Mouse (Mus musculus) frontal cortex, adult 2 months (tissue): ENCODE measurements around the gene Fhl1. TPM values are rescaled to one million over a fixed set of nuclear protein-coding genes. Genes with fewer than 3 reads are reported as not detected.

ENCODE experiments used
- DNase-seq, 2 experiments: peaks; one replicate each; pipeline ENCODE4 v3.0.0; 2022; ENCODE audit warnings: low spot score in 1 of 2; ENCODE audit errors: extremely low spot score in 1 of 2
- polyA plus RNA-seq: library from polyadenylated mRNA; depleted of rRNA; stranded (reverse); fragments of >200 nt; gene quantifications from 2 replicates; pipeline ENCODE4 v1.2.3, GENCODE M21; 2012

The Fhl1 gene
- polyA plus RNA-seq, 1 experiment, result 284 TPM

GRCm38 (mm10) chrX:56751536-56751935, 19.9 kb downstream of the Fhl1 start:
- no peak for DNase-seq

- no peak for DNase-seq
Measured at GRCm38 (mm10) chrX:56752144-56752543, 20.6 kb downstream of the Fhl1 start.

- DNase-seq, result peak in 1 of 2 experiments; percentile 32
Measured at GRCm38 (mm10) chrX:56753317-56754289, 22.0 kb downstream of the Fhl1 start.

- DNase-seq, result peak in 1 of 2 experiments; percentile 26
Measured at GRCm38 (mm10) chrX:56755646-56756045, 24.1 kb downstream of the Fhl1 start.

GRCm38 (mm10) chrX:56756352-56756751, 24.8 kb downstream of the Fhl1 start:
- peak in 1 of 2 experiments; percentile 23 for DNase-seq

GRCm38 (mm10) chrX:56760257-56760760, 28.7 kb downstream of the Fhl1 start:
- DNase-seq, result no peak

- DNase-seq, result no peak
Measured at GRCm38 (mm10) chrX:56769838-56770237, 38.3 kb downstream of the Fhl1 start.

GRCm38 (mm10) chrX:56771751-56772150, 40.2 kb downstream of the Fhl1 start:
- no peak for DNase-seq

- no peak for DNase-seq
Measured at GRCm38 (mm10) chrX:56773329-56773728, 41.7 kb downstream of the Fhl1 start.

- no peak for DNase-seq
Measured at GRCm38 (mm10) chrX:56786281-56787061, 54.9 kb downstream of the Fhl1 start.

GRCm38 (mm10) chrX:56787486-56787885, 55.9 kb downstream of the Fhl1 start:
- DNase-seq, result no peak

- no peak for DNase-seq
Measured at GRCm38 (mm10) chrX:56790591-56790990, 59.0 kb downstream of the Fhl1 start.

- peak; percentile 4 to 70 for DNase-seq
Measured at GRCm38 (mm10) chrX:56791268-56791667, 59.7 kb downstream of the Fhl1 start.

GRCm38 (mm10) chrX:56821765-56822603, 90.4 kb downstream of the Fhl1 start, which contains the start of gene Map7d3:
Gene Map7d3, minus strand, starts transcription at chrX:56822326.
- DNase-seq, result no peak

GRCm38 (mm10) chrX:56827492-56827891, 95.9 kb downstream of the Fhl1 start:
- DNase-seq, result no peak

- no peak for DNase-seq
Measured at GRCm38 (mm10) chrX:56835842-56836241, 104.3 kb downstream of the Fhl1 start.

GRCm38 (mm10) chrX:56839369-56839768, 107.8 kb downstream of the Fhl1 start:
- DNase-seq, result peak in 1 of 2 experiments; percentile 35

- DNase-seq, result no peak
Measured at GRCm38 (mm10) chrX:56841255-56841654, 109.7 kb downstream of the Fhl1 start.
